Mouse (Mus musculus) activated CD4-positive, CD25-positive, alpha-beta regulatory T cell (primary cell): Measurements from ENCODE around the gene Lrch2. TPM values are rescaled to one million over a fixed set of nuclear protein-coding genes. Genes with fewer than 3 reads are reported as not detected.

ENCODE experiments used
- polyA plus RNA-seq, 2 experiments: library from polyadenylated mRNA; unstranded; fragments of 100-300 nt; shearing (Covaris generic); gene quantifications; one replicate each; pipeline ENCODE4 v1.2.1; 2017

Gene Lrch2
- not detected for polyA plus RNA-seq

DNA sequence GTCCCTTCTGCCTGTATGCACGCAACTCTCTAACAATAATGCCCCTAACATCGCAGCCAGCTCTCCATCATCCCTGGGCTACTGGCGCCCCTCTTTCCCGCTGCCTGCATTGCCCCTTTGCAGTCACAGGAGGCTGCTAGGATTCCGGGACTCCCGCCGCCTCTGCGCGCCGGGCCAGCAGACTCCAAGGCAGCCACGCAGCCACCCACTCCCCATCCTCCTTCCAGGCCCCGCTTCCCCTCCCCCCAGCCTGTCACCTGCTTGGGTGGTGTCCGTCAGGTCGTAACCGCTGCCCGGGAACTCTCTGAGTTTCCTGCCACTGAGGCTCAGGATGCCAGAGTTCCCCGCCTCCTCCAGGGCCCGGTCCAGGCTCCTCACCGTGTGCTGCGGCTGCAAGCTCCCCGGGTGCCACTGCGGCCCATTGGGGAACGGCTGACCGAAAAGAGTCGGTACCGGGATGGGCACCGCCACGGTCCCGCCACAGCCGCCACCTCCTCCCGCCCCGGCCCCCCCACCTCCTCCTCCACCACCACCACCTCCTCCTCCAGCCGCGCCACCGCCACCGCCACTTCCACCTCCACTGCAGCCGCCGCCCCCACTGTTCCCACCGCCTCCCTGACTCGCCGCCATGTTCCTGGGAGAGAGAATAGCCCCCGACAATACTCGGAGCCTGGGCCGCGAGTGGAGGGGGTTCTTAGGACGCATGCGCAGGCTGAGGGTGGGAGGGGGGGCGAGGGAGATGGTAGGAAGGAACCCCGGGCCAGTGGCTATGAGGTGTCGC is at the start of gene Lrch2:
Gene Lrch2 (minus strand): TSS at position 661 of the 781 bp plus-strand sequence.

DNA sequence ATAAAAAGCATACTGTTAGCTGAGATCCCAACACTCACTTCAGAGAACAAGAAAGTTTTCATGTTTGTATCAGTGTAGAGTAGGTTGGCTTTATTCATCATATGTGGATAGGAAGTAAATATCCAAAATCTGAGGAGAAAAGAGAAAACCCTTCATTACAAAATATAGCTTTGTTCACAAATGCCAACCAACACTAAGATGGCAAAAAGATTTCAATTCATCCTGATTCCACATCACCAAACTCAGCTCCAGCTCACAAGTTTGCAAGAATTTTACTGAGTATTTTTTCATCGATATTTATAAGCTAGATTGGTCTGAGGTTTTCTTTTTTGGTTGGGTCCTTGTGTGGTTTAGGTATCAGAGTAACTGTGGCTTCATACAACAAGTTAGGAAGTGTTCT is 100.3 kb downstream of the Lrch2 start, which contains the start of gene Vmn1r239-ps:
Gene Vmn1r239-ps (minus strand): TSS at position 101 of the 400 bp plus-strand sequence.

DNA sequence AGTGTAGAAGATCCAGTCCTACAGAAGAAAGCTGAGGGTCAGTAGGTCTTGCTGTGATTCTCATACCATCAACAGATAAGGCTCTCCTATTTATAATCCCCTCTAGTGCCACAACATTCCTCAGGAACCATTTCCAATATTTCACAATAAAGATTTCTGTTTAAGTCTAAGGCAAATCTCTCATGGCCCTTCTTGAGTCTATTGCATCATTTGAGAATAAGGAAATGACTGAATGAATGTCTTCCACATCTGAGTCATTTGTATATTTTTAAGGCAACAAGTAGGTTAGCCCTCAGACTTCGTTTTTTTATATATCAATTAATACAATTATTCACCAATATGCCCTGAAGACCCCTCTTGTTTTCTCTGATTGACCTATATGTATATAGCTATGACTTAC is 124.8 kb downstream of the Lrch2 start, which contains the start of gene Il13ra2:
Gene Il13ra2 (minus strand): TSS at position 64 of the 400 bp plus-strand sequence.

Other genes starting within 250 kb of the Lrch2 start
- not detected for gene Il13ra2, start 124.9 kb downstream of the Lrch2 start, polyA plus RNA-seq
- gene Vmn1r239-ps, start 100.4 kb downstream of the Lrch2 start, polyA plus RNA-seq = not detected
- gene Gm15128, start 211.9 kb upstream of the Lrch2 start, polyA plus RNA-seq = not detected